Mouse (Mus musculus): Measurements from ENCODE around the gene Ryr2. TPM values are rescaled to one million over a fixed set of nuclear protein-coding genes. Genes with fewer than 3 reads are reported as not detected.

The Ryr2 gene
- polyA plus RNA-seq, 2 experiments = 0.16 to 0.19 TPM

DNA sequence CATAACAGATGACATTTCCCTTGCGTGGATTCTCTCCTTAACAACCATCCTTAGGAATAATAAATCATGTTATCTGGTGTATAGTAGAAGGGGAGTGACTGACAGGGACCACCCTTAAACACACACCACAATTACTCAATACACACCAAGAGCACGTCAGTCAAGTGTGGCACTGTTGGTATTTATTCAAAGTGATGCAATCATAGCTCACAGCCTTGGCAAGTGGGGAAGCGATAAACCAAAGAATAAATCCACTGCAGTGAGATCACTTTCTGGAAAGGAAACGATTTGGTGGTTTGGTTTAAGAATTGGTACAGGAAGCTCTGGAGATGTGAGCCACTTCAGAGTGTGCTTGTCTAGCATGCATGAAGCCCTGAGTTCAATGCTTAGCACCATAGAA is 119.2 kb downstream of the Ryr2 start:
- DNase-seq (ENCODE audit: low read depth in 3 of 3, low spot score in 3 of 3) (no peak), ATAC-seq (ENCODE audit: insufficient read depth) (no peak)
- Histone ChIP-seq H3K9me3 (ENCODE audit: control insufficient read depth, low read length) (no peaks in the 10 kb centered on the region), H3K36me3 (replicated peaks; ENCODE audit: control insufficient read depth, insufficient read depth, low read depth) (no peaks in the 10 kb centered on the region), H3K4me3 (ENCODE audit: insufficient read depth in 1 of 2, low read depth in 2 of 2, low read length in 2 of 2) (no peak overlapping the region), H3K4me1 (replicated peaks; ENCODE audit: control insufficient read depth in 2 of 2, insufficient read depth in 2 of 2, low read length in 1 of 2) (no peaks in the 10 kb centered on the region), H3K27me3 (ENCODE audit: control insufficient read depth, insufficient read depth, low read length) (no peaks in the 10 kb centered on the region), H3K27ac (no peak overlapping the region), H3K4me2 (ENCODE audit: low read depth) (no peak overlapping the region), H3K9ac (replicated peaks) (no peak overlapping the region)
- TF ChIP-seq CTCF (IDR thresholded peaks at IDR 0.05; ENCODE audit: low read depth) (no peak), EP300 (IDR thresholded peaks at IDR 0.05; ENCODE audit: low read depth) (no peak)
- WGBS (ENCODE audit: insufficient replicate concordance) = 46% methylated on average over 4 of the region's 4 CpGs

DNA sequence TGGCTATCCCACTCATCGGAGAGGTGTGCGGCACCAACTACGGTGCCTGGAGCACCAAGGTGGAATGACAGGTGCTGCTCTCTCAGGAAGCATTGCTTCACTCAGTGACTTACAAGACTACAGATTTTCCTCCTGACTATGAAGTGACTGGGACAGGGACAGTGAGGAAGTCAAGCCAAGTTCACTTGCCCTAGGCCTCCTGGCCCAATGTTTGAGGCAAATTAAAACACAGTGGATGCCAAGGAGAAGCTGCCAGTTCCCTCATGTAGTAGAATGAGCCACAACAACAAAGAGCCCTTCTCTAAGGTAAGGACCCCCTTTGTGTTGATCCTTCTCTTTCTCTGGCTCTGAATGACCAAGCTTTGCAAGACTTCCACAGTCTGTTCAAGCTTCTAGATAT is 121.7 kb downstream of the Ryr2 start:
- Histone ChIP-seq H3K27me3 (ENCODE audit: control insufficient read depth, insufficient read depth, low read length) (no peaks in the 10 kb centered on the region), H3K9me3 (ENCODE audit: control insufficient read depth, low read length) (no peaks in the 10 kb centered on the region), H3K4me2 (ENCODE audit: low read depth) (no peak overlapping the region), H3K36me3 (replicated peaks; ENCODE audit: control insufficient read depth, insufficient read depth, low read depth) (no peaks in the 10 kb centered on the region), H3K4me1 (replicated peaks; ENCODE audit: control insufficient read depth in 2 of 2, insufficient read depth in 2 of 2, low read length in 1 of 2) (no peaks in the 10 kb centered on the region), H3K4me3 (ENCODE audit: insufficient read depth in 1 of 2, low read depth in 2 of 2, low read length in 2 of 2) (no peak overlapping the region), H3K9ac (replicated peaks) (no peak overlapping the region), H3K27ac (no peak overlapping the region)
- DNase-seq (ENCODE audit: low read depth in 3 of 3, low spot score in 3 of 3) = no peak
- TF ChIP-seq EP300 (IDR thresholded peaks at IDR 0.05; ENCODE audit: low read depth) (no peak), CTCF (IDR thresholded peaks at IDR 0.05; ENCODE audit: low read depth) (no peak)
- ATAC-seq (ENCODE audit: insufficient read depth) = no peak
- WGBS (ENCODE audit: insufficient replicate concordance) = 82% methylated on average over 3 of the region's 3 CpGs

DNA sequence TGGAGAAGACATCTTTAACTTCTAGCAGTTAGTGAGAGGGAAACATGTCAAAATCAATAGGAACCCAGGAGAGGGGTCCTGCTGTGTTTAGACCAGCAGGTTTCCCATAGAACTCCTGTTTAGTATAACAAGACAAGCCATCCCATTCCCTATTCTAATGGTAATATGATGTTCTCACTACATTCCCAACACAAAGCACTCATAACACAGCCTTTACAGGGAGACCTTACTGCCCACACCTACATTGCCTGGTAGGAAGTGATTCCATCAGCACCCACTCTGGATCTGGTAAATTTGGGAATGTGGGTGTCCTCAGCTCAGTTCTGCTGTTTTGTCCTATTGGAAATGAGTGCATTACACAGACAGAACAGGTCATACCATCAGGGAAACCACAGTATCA is 127.7 kb downstream of the Ryr2 start:
- TF ChIP-seq EP300 (IDR thresholded peaks at IDR 0.05; ENCODE audit: low read depth) = no peak
- no peak for TF ChIP-seq CTCF (IDR thresholded peaks at IDR 0.05; ENCODE audit: low read depth)
- ATAC-seq (ENCODE audit: insufficient read depth) (no peak), DNase-seq (ENCODE audit: low read depth in 3 of 3, low spot score in 3 of 3) (no peak)
- Histone ChIP-seq H3K9ac (replicated peaks) (no peak overlapping the region), H3K4me2 (ENCODE audit: low read depth) (no peak overlapping the region), H3K4me1 (replicated peaks; ENCODE audit: control insufficient read depth in 2 of 2, insufficient read depth in 2 of 2, low read length in 1 of 2) (no peaks in the 10 kb centered on the region), H3K27me3 (ENCODE audit: control insufficient read depth, insufficient read depth, low read length) (no peaks in the 10 kb centered on the region), H3K4me3 (ENCODE audit: insufficient read depth in 1 of 2, low read depth in 2 of 2, low read length in 2 of 2) (no peak overlapping the region), H3K9me3 (ENCODE audit: control insufficient read depth, low read length) (no peaks in the 10 kb centered on the region), H3K27ac (no peak overlapping the region), H3K36me3 (replicated peaks; ENCODE audit: control insufficient read depth, insufficient read depth, low read depth) (no peaks in the 10 kb centered on the region)

DNA sequence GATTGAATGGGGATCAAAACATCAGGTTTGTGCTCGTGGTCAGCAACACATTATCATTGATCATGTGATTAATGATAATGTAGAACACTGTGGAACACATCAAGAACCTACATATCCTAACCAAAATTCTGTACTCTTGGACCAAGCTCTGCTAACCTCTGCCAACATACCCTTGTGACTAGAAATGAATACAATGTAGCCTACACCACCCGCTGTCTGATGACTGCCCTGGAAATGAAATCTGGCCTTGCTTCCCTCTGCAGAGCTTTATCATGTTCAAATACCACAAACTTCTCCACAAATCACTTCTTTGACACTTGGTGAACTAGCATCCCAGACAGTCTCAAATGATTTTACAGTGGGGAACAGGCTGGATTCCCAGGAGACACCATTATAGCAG is 128.4 kb downstream of the Ryr2 start:
- 53% methylated on average over 2 of the region's 2 CpGs for WGBS (ENCODE audit: insufficient replicate concordance)
- H3K36me3 ChIP-seq (replicated peaks; ENCODE audit: control insufficient read depth, insufficient read depth, low read depth) = no peaks in the 10 kb centered on the region
- no peak overlapping the region for H3K4me3 ChIP-seq (ENCODE audit: insufficient read depth in 1 of 2, low read depth in 2 of 2, low read length in 2 of 2)
- H3K27ac ChIP-seq = no peak overlapping the region
- no peak overlapping the region for H3K9ac ChIP-seq (replicated peaks)
- no peak for ATAC-seq (ENCODE audit: insufficient read depth)
- H3K27me3 ChIP-seq (ENCODE audit: control insufficient read depth, insufficient read depth, low read length) = no peaks in the 10 kb centered on the region
- H3K9me3 ChIP-seq (ENCODE audit: control insufficient read depth, low read length) = no peaks in the 10 kb centered on the region
- H3K4me2 ChIP-seq (ENCODE audit: low read depth) = no peak overlapping the region
- TF ChIP-seq CTCF (IDR thresholded peaks at IDR 0.05; ENCODE audit: low read depth) (no peak), EP300 (IDR thresholded peaks at IDR 0.05; ENCODE audit: low read depth) (no peak)
- DNase-seq (ENCODE audit: low read depth in 3 of 3, low spot score in 3 of 3) = no peak
- no peaks in the 10 kb centered on the region for H3K4me1 ChIP-seq (replicated peaks; ENCODE audit: control insufficient read depth in 2 of 2, insufficient read depth in 2 of 2, low read length in 1 of 2)

DNA sequence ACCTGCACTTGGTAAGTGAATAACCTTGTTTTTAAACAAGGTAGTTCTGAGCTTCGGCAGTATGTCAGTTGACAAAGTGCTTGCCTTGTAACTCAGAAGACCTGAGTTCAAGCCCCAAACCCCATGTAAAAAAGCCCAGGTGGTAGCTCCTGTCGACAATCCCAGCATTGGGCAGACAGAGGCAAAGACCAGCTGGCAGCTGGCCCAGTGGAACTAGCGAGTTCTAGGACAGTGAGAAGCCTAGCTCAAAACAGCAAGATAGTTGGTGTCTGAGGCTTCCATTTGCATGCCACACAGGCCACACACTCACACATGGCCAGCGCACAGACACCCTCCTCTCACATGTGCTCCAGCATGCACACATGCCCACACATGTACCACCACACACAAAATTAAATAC is 129.1 kb downstream of the Ryr2 start:
- no peaks in the 10 kb centered on the region for H3K36me3 ChIP-seq (replicated peaks; ENCODE audit: control insufficient read depth, insufficient read depth, low read depth)
- no peak for DNase-seq (ENCODE audit: low read depth in 3 of 3, low spot score in 3 of 3)

DNA sequence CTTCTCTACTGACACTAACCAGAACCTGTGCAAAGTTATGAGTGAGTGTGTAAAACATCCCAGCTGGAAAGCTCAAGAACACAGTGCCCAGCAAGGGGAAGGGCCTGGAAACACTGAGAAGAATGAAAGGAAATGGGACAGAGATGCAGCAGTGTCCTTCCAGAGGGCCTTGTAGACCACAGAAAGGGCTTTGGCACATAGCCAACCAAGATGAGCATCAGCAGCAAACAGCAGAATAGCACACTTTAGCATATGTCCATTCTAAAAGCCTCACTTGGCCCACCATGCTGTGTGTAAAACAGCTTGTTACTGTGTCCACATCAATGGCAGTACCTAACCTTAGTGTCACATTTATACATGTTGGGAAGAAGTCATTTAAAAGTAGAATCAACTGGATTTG is 142.4 kb downstream of the Ryr2 start:
- H3K4me2 ChIP-seq (ENCODE audit: low read depth) = no peak overlapping the region
- H3K27me3 ChIP-seq (ENCODE audit: control insufficient read depth, insufficient read depth, low read length) = no peaks in the 10 kb centered on the region
- H3K9me3 ChIP-seq (ENCODE audit: control insufficient read depth, low read length) = no peaks in the 10 kb centered on the region
- TF ChIP-seq CTCF (IDR thresholded peaks at IDR 0.05; ENCODE audit: low read depth) (no peak), EP300 (IDR thresholded peaks at IDR 0.05; ENCODE audit: low read depth) (no peak)
- H3K27ac ChIP-seq = no peak overlapping the region
- H3K9ac ChIP-seq (replicated peaks) = no peak overlapping the region
- no peaks in the 10 kb centered on the region for H3K4me1 ChIP-seq (replicated peaks; ENCODE audit: control insufficient read depth in 2 of 2, insufficient read depth in 2 of 2, low read length in 1 of 2)
- no peaks in the 10 kb centered on the region for H3K36me3 ChIP-seq (replicated peaks; ENCODE audit: control insufficient read depth, insufficient read depth, low read depth)
- H3K4me3 ChIP-seq (ENCODE audit: insufficient read depth in 1 of 2, low read depth in 2 of 2, low read length in 2 of 2) = no peak overlapping the region
- DNase-seq (ENCODE audit: low read depth in 3 of 3, low spot score in 3 of 3) (no peak), ATAC-seq (ENCODE audit: insufficient read depth) (no peak)

More for the DNA sequence above, 129.1 kb downstream of the Ryr2 start:
- no peak overlapping the region for H3K9ac ChIP-seq (replicated peaks)
- no peak overlapping the region for H3K27ac ChIP-seq
- no peaks in the 10 kb centered on the region for H3K9me3 ChIP-seq (ENCODE audit: control insufficient read depth, low read length)
- no peaks in the 10 kb centered on the region for H3K27me3 ChIP-seq (ENCODE audit: control insufficient read depth, insufficient read depth, low read length)
- H3K4me1 ChIP-seq (replicated peaks; ENCODE audit: control insufficient read depth in 2 of 2, insufficient read depth in 2 of 2, low read length in 1 of 2) = no peaks in the 10 kb centered on the region
- no peak overlapping the region for H3K4me3 ChIP-seq (ENCODE audit: insufficient read depth in 1 of 2, low read depth in 2 of 2, low read length in 2 of 2)
- ATAC-seq (ENCODE audit: insufficient read depth) = no peak
- H3K4me2 ChIP-seq (ENCODE audit: low read depth) = no peak overlapping the region
- 59% methylated on average over 4 of the region's 4 CpGs for WGBS (ENCODE audit: insufficient replicate concordance)
- TF ChIP-seq CTCF (IDR thresholded peaks at IDR 0.05; ENCODE audit: low read depth) (no peak), EP300 (IDR thresholded peaks at IDR 0.05; ENCODE audit: low read depth) (no peak)

All from liver, embryonic 14.5 days (tissue).